Mouse (Mus musculus): ENCODE measurements around the gene Zfp40. TPM values are rescaled to one million over a fixed set of nuclear protein-coding genes. Genes with fewer than 3 reads are reported as not detected.
"Not testable (repeated sequence)": the region's sequence is repeated elsewhere in the genome, so short reads cannot be mapped to it uniquely, and the experiment has no call there.

Zfp40 gene
- polyA plus RNA-seq (2014; fragmentation: Nextera tagmentation; extraction: Ambion mirVana): 18.6 and 20.0 TPM in 2 replicates

GRCm38 (mm10) chr17:23192453-23193379 lies at the start of gene Zfp40:
Zfp40 (minus strand) TSS chr17:23193252.
- no peaks in the 10 kb centered on the region for H3K36me3 ChIP-seq (ENCODE audit: control insufficient read depth, insufficient read depth, low read length)
- peak within 1 kb of the TSS; percentile 63 for H3K4me2 ChIP-seq (replicated peaks; ENCODE audit: low read depth, low read length)
- 4% methylated on average over 27 of the region's 27 CpGs for WGBS
- H3K4me1 ChIP-seq (ENCODE audit: control insufficient read depth, insufficient read depth, low read length): no peaks in the 10 kb centered on the region; the same call in 1 of the 2 replicates
- H3K9me3 ChIP-seq (ENCODE audit: control insufficient read depth, low read depth, low read length): no peaks in the 10 kb centered on the region
- H3K27ac ChIP-seq (ENCODE audit: low read length): peak within 1 kb of the TSS; percentile 61; the same call in 1 of the 2 replicates
- no peaks in the 10 kb centered on the region for H3K27me3 ChIP-seq (ENCODE audit: control insufficient read depth, insufficient read depth, low read length)
- H3K9ac ChIP-seq (replicated peaks; ENCODE audit: low read depth, low read length): peak within 1 kb of the TSS; percentile 49
- peak within 1 kb of the TSS; percentile 61 for H3K4me3 ChIP-seq (ENCODE audit: low read depth, low read length)
- peak; percentile 100 for ATAC-seq (ENCODE audit: insufficient number of reproducible peaks, insufficient read depth, low FRiP score, low read depth)

- 82% methylated on average over 2 of the region's 2 CpGs for WGBS
- Histone ChIP-seq H3K9me3 (ENCODE audit: control insufficient read depth, low read depth, low read length) (no peaks in the 10 kb centered on the region), H3K9ac (replicated peaks; ENCODE audit: low read depth, low read length) (no peak overlapping the region), H3K4me2 (replicated peaks; ENCODE audit: low read depth, low read length) (no peak overlapping the region), H3K4me3 (ENCODE audit: low read depth, low read length) (no peak overlapping the region), H3K27ac (ENCODE audit: low read length) (no peak overlapping the region), H3K27me3 (ENCODE audit: control insufficient read depth, insufficient read depth, low read length) (no peaks in the 10 kb centered on the region), H3K36me3 (ENCODE audit: control insufficient read depth, insufficient read depth, low read length) (no peaks in the 10 kb centered on the region), H3K4me1 (ENCODE audit: control insufficient read depth, insufficient read depth, low read length) (no peaks in the 10 kb centered on the region)
- ATAC-seq (ENCODE audit: insufficient number of reproducible peaks, insufficient read depth, low FRiP score, low read depth): no peak
Observed at GRCm38 (mm10) chr17:23218320-23218719, 25.3 kb upstream of the Zfp40 start.

- not testable (repeated sequence) for H3K4me2 ChIP-seq (replicated peaks; ENCODE audit: low read depth, low read length); H3K4me1 ChIP-seq (ENCODE audit: control insufficient read depth, insufficient read depth, low read length); H3K4me3 ChIP-seq (ENCODE audit: low read depth, low read length); H3K9ac ChIP-seq (replicated peaks; ENCODE audit: low read depth, low read length); ATAC-seq (ENCODE audit: insufficient number of reproducible peaks, insufficient read depth, low FRiP score, low read depth); H3K9me3 ChIP-seq (ENCODE audit: control insufficient read depth, low read depth, low read length); H3K27me3 ChIP-seq (ENCODE audit: control insufficient read depth, insufficient read depth, low read length); H3K27ac ChIP-seq (ENCODE audit: low read length); H3K36me3 ChIP-seq (ENCODE audit: control insufficient read depth, insufficient read depth, low read length)
- WGBS: 0% methylated on average over 1 of the region's 1 CpGs
Observed at GRCm38 (mm10) chr17:23199856-23200255, 6.8 kb upstream of the Zfp40 start.

- WGBS: 0% methylated on average over 11 of the region's 11 CpGs
- no peaks in the 10 kb centered on the region for H3K36me3 ChIP-seq (ENCODE audit: control insufficient read depth, insufficient read depth, low read length)
- H3K4me2 ChIP-seq (replicated peaks; ENCODE audit: low read depth, low read length): peak overlapping the region; percentile 52
- peak overlapping the region; percentile 61 for H3K4me3 ChIP-seq (ENCODE audit: low read depth, low read length)
- no peaks in the 10 kb centered on the region for H3K9me3 ChIP-seq (ENCODE audit: control insufficient read depth, low read depth, low read length)
- no peak overlapping the region for H3K27ac ChIP-seq (ENCODE audit: low read length)
- no peaks in the 10 kb centered on the region for H3K27me3 ChIP-seq (ENCODE audit: control insufficient read depth, insufficient read depth, low read length)
- no peaks in the 10 kb centered on the region; the same call in 1 of the 2 replicates for H3K4me1 ChIP-seq (ENCODE audit: control insufficient read depth, insufficient read depth, low read length)
- peak; percentile 88 for ATAC-seq (ENCODE audit: insufficient number of reproducible peaks, insufficient read depth, low FRiP score, low read depth)
- peak overlapping the region; percentile 11; the same call in 1 of the 2 replicates for H3K9ac ChIP-seq (replicated peaks; ENCODE audit: low read depth, low read length)
Observed at GRCm38 (mm10) chr17:23193441-23193840, 389 bp upstream of the Zfp40 start.

GRCm38 (mm10) chr17:23187680-23188079 lies 5.4 kb downstream of the Zfp40 start:
- Histone ChIP-seq H3K27ac (ENCODE audit: low read length) (no peak overlapping the region), H3K9ac (replicated peaks; ENCODE audit: low read depth, low read length) (no peak overlapping the region), H3K36me3 (ENCODE audit: control insufficient read depth, insufficient read depth, low read length) (peaks cover 12% of the 10 kb centered on the region; the same call in 1 of the 2 replicates), H3K4me2 (replicated peaks; ENCODE audit: low read depth, low read length) (no peak overlapping the region), H3K4me3 (ENCODE audit: low read depth, low read length) (no peak overlapping the region), H3K4me1 (ENCODE audit: control insufficient read depth, insufficient read depth, low read length) (no peaks in the 10 kb centered on the region; the same call in 1 of the 2 replicates), H3K27me3 (ENCODE audit: control insufficient read depth, insufficient read depth, low read length) (no peaks in the 10 kb centered on the region), H3K9me3 (ENCODE audit: control insufficient read depth, low read depth, low read length) (no peaks in the 10 kb centered on the region)
- no peak; the same call in 1 of the 2 replicates for ATAC-seq (ENCODE audit: insufficient number of reproducible peaks, insufficient read depth, low FRiP score, low read depth)
- 18% methylated on average over 2 of the region's 2 CpGs for WGBS

Other genes with a start within 250 kb of the Zfp40 start
- not detected in 2 replicates for gene Vmn2r-ps130, start 132.1 kb downstream of the Zfp40 start, polyA plus RNA-seq (2014; fragmentation: Nextera tagmentation; extraction: Ambion mirVana)
- gene Vmn2r114, start 119.3 kb upstream of the Zfp40 start, polyA plus RNA-seq (2014; fragmentation: Nextera tagmentation; extraction: Ambion mirVana): not detected in 2 replicates
- gene Vmn2r115, start 150.5 kb upstream of the Zfp40 start, polyA plus RNA-seq (2014; fragmentation: Nextera tagmentation; extraction: Ambion mirVana): not detected in 2 replicates
- not detected in 2 replicates for gene Vmn2r116, start 191.4 kb upstream of the Zfp40 start, polyA plus RNA-seq (2014; fragmentation: Nextera tagmentation; extraction: Ambion mirVana)

Data from stomach, embryonic 14.5 days (tissue).